Mouse (Mus musculus): ENCODE measurements around the gene 2210011C24Rik.

- TF ChIP-seq CTCF (IDR thresholded peaks at IDR 0.05; ENCODE audit: borderline replicate concordance, insufficient read depth, low read depth, low read length) (0 out of 2 replicates have a peak, but pooled peaks have one; percentile 27), POLR2A (IDR thresholded peaks at IDR 0.05; ENCODE audit: borderline replicate concordance, insufficient read depth, low read length) (no peak)
Measured at GRCm38 (mm10) chr8:83976101-83976630, 35.8 kb downstream of the 2210011C24Rik start.
